Comparison of ENCODE assay signal across 24 mouse cellular contexts in the genomic region with DNA sequence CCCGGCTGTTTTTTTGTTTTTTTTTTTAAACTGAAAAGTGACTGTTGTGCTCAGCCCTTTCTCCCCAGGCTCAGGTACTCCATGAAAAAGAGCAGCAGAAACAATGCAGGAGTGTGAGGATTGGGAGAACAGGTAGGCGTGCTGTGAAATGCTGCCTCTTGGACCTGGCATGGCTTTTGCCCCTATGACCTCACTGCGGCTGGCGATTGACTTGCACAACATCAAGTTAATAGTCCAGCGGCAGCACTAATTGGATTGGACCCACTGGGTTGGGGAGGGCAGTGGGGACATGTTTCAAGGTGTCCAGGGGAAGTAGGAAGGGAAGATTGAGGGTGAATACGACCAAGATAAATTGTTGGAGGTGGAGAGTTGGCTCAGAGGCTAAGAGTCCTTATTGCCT. TPM values are rescaled to one million over a fixed set of nuclear protein-coding genes. Genes with fewer than 3 reads are reported as not detected.
DNase-seq lines count a peak whose midpoint lies in the region; ATAC-seq and TF ChIP-seq lines count a peak whose summit lies in the region.
"Had no signal": no experiment of that assay in that cellular context is flagged by ENCODE, and none has a peak within 500 bp of the region (broad histone marks: within the 10 kb centered on the region; RNA-seq: fewer than 3 reads in every experiment).

No protein-coding gene starts in this region.

- 53% methylated on average over 6 of the region's 6 CpGs for WGBS in liver, adult 2 months
- whole genome bisulfite sequencing in liver, embryonic 12.5 days (ENCODE audit: insufficient replicate concordance), result 70% methylated on average over 6 of the region's 6 CpGs

- no peaks in the 10 kb centered on the region for H3K79me2 ChIP-seq in liver, adult 2 months (ENCODE audit: control insufficient read depth, insufficient read depth, low read length)

- H3K9me3 ChIP-seq in liver, embryonic 12.5 days (replicated peaks), result no peaks in the 10 kb centered on the region
- H3K9me3 ChIP-seq: embryonic facial prominence, embryonic 10.5 days; embryonic facial prominence, embryonic 12.5 days; forebrain, embryonic 13.5 days; G1E had no signal

- no peaks in the 10 kb centered on the region for H3K4me1 ChIP-seq in liver, adult 2 months (ENCODE audit: control insufficient read depth, insufficient read depth, low read length)
- H3K4me1 ChIP-seq in liver, embryonic 12.5 days, result peaks cover 17% of the 10 kb centered on the region
- H3K4me1 ChIP-seq: embryonic facial prominence, embryonic 12.5 days had no signal

- TF ChIP-seq CTCF in liver, adult 2 months (IDR thresholded peaks at IDR 0.05; ENCODE audit: low read depth, low read length), result no peak

- H3K36me3 ChIP-seq in liver, adult 2 months (ENCODE audit: control insufficient read depth, insufficient read depth, low read length), result no peaks in the 10 kb centered on the region
- no peaks in the 10 kb centered on the region for H3K36me3 ChIP-seq in liver, embryonic 12.5 days
- H3K36me3 ChIP-seq: embryonic facial prominence, embryonic 10.5 days; embryonic facial prominence, embryonic 12.5 days; G1E had no signal

- ATAC-seq in liver, embryonic 12.5 days, result no peak
- ATAC-seq: activated CD4-positive, CD25-positive, alpha-beta regulatory T cell, adult 4 months; CD4-positive, CD25-positive, alpha-beta regulatory T cell, adult 4 months; forebrain, embryonic 13.5 days; Patski had no signal

- no peak overlapping the region for H3K9ac ChIP-seq in liver, adult 2 months (ENCODE audit: low read depth, low read length)
- no peak overlapping the region for H3K9ac ChIP-seq in liver, embryonic 12.5 days
- H3K9ac ChIP-seq: embryonic facial prominence, embryonic 12.5 days; forebrain, embryonic 13.5 days had no signal

- peak; percentile 52 for DNase-seq in kidney, adult 11 months
- no peak for DNase-seq in kidney, postnatal 10 days
- peak; percentile 39 to 70 for DNase-seq in kidney, adult 8-10 months
- DNase-seq in kidney, postnatal 14 days, result no peak
- peak; percentile 5 to 58 for DNase-seq in kidney, postnatal 25 days
- DNase-seq in kidney, adult 18-20 months, result no peak
- peak; percentile 69 for DNase-seq in liver, adult 2 months (ENCODE audit: extremely low read depth, low read depth, low spot score)
- DNase-seq: adrenal gland, adult 8-10 months; adrenal gland, postnatal 14 days; adrenal gland, postnatal 36 days; B cell, adult 2 months; cerebellum, adult 11-12 months; cerebellum, adult 2 months; cerebellum, adult 9-10 months; cerebellum, postnatal 10 days; cerebellum, postnatal 25 days had no signal

- no peak overlapping the region for H3K27ac ChIP-seq in liver, adult 2 months (replicated peaks; ENCODE audit: insufficient read depth, low read depth, low read length)
- no peak overlapping the region for H3K27ac ChIP-seq in liver, embryonic 12.5 days
- H3K27ac ChIP-seq: embryonic facial prominence, embryonic 10.5 days; embryonic facial prominence, embryonic 12.5 days; forebrain, embryonic 13.5 days had no signal

- TF ChIP-seq POLR2A in liver, adult 2 months (IDR thresholded peaks at IDR 0.05; ENCODE audit: extremely low read depth, insufficient read depth, low read length), result no peak

- peaks cover 9% of the 10 kb centered on the region for H3K27me3 ChIP-seq in liver, adult 2 months (ENCODE audit: control insufficient read depth, insufficient read depth, low read length)
- peaks cover 19% of the 10 kb centered on the region for H3K27me3 ChIP-seq in liver, embryonic 12.5 days (replicated peaks)
- H3K27me3 ChIP-seq: embryonic facial prominence, embryonic 12.5 days; Patski had no signal

- no peak overlapping the region for H3K4me3 ChIP-seq in liver, adult 2 months (ENCODE audit: insufficient read depth, low read depth, low read length)
- no peak overlapping the region for H3K4me3 ChIP-seq in liver, embryonic 12.5 days
- H3K4me3 ChIP-seq: embryonic facial prominence, embryonic 10.5 days; embryonic facial prominence, embryonic 12.5 days; forebrain, embryonic 13.5 days had no signal

- H3K4me2 ChIP-seq in liver, embryonic 12.5 days, result no peak overlapping the region
- H3K4me2 ChIP-seq: embryonic facial prominence, embryonic 12.5 days; forebrain, embryonic 13.5 days had no signal

RNA-seq across cellular contexts. Expression of gene Gk5, which starts 2.4 kb away (rescaled TPM):
- total RNA-seq in liver, adult 2 months (2014; rRNA removed), result 0.37 and 0.40 TPM in 2 replicates
- 0.04 and 0.06 TPM in 2 replicates for polyA plus RNA-seq in liver, adult 2 months (2012; rRNA removed)
- 0.85 and 1.2 TPM in 2 replicates for polyA plus RNA-seq in liver, embryonic 12.5 days (2016; fragmentation: Nextera tagmentation; extraction: Ambion mirVana)

Comparison
In these comparisons a context has a peak if more than half of its experiments do, and no peak if none do; other contexts are left out.
1. DNase-seq: peak in kidney, adult 11 months (single experiment), kidney, adult 8-10 months (2 of 2), kidney, postnatal 25 days (2 of 2) and liver, adult 2 months (single experiment); none in kidney, postnatal 10 days (single experiment), kidney, postnatal 14 days (single experiment) and kidney, adult 18-20 months (single experiment).